18 mouse cellular contexts compared by ENCODE assay signal in the genomic region with DNA sequence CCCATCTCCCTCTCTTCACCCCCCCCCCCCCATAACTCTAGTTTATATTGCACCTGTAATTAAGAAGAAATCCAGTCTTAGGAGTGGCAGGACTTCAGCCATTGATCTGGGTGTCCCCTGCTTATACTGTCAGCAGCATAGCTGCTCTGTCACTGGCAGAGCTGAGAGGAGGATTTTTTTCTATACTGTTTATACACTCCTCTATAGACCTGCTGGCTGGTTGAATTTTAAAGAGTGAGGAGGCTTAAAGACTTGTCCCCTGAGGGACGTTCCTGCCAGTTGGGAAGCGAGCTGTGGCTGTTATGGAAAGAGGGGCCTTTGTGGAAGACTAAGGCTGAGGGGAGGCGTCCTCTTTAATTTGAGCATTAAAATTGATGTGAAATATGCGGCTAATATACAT.
DNase-seq lines count a peak whose midpoint lies in the region; ATAC-seq lines count a peak whose summit lies in the region.
"Had no signal": no experiment of that assay in that cellular context is flagged by ENCODE, and none has a peak within 500 bp of the region (broad histone marks: within the 10 kb centered on the region; RNA-seq: fewer than 3 reads in every experiment).

No protein-coding gene starts in this region.

- no peak overlapping the region for H3K4me2 ChIP-seq in embryonic facial prominence, embryonic 14.5 days (ENCODE audit: low read depth, low read length)
- no peak overlapping the region for H3K4me2 ChIP-seq in hindbrain, embryonic 12.5 days (replicated peaks)
- no peak overlapping the region for H3K4me2 ChIP-seq in midbrain, embryonic 15.5 days
- H3K4me2 ChIP-seq: limb, embryonic 12.5 days; liver, embryonic 15.5 days had no signal

- peak; percentile 84 for DNase-seq in heart, adult 11 months
- DNase-seq in heart, postnatal 14 days, result no peak
- DNase-seq in embryonic facial prominence, embryonic 14.5 days (ENCODE audit: low spot score), result peak; percentile 27
- DNase-seq in heart, embryonic 10.5 days (ENCODE audit: low spot score), result no peak
- DNase-seq in adrenal gland, postnatal 25 days, result no peak
- DNase-seq in urinary bladder, adult 2 months (ENCODE audit: low spot score), result no peak
- DNase-seq: B cell, adult 2 months; cerebellum, adult 11-12 months; heart, adult 18-20 months; kidney, adult 9 months; right cerebral cortex, postnatal 14 days; thymus, postnatal 4 days had no signal

- intact Hi-C loops in heart, postnatal 14 days (cut with DNase I), result no loop called here

- 0 out of 2 replicates have a peak, but pooled peaks have one; percentile 6 for ATAC-seq in embryonic facial prominence, embryonic 14.5 days (ENCODE audit: low read depth)
- ATAC-seq in hindbrain, embryonic 12.5 days (ENCODE audit: low FRiP score), result peak; percentile 82
- peak; percentile 90 for ATAC-seq in midbrain, embryonic 15.5 days (replicated peaks)
- ATAC-seq: Patski had no signal

- H3K27me3 ChIP-seq in embryonic facial prominence, embryonic 14.5 days (replicated peaks; ENCODE audit: control insufficient read depth, insufficient read depth, low read length), result no peaks in the 10 kb centered on the region
- no peaks in the 10 kb centered on the region for H3K27me3 ChIP-seq in hindbrain, embryonic 12.5 days
- H3K27me3 ChIP-seq in midbrain, embryonic 15.5 days (replicated peaks), result no peaks in the 10 kb centered on the region
- no peaks in the 10 kb centered on the region for H3K27me3 ChIP-seq in heart, embryonic 10.5 days (ENCODE audit: insufficient read depth, poor library complexity, severe bottlenecking)
- H3K27me3 ChIP-seq: limb, embryonic 12.5 days; liver, embryonic 15.5 days; Patski had no signal

- H3K36me3 ChIP-seq in embryonic facial prominence, embryonic 14.5 days (ENCODE audit: control insufficient read depth, insufficient read depth, low read length), result no peaks in the 10 kb centered on the region
- H3K36me3 ChIP-seq in hindbrain, embryonic 12.5 days, result no peaks in the 10 kb centered on the region
- H3K36me3 ChIP-seq in midbrain, embryonic 15.5 days (replicated peaks), result no peaks in the 10 kb centered on the region
- H3K36me3 ChIP-seq in heart, embryonic 10.5 days, result no peaks in the 10 kb centered on the region
- H3K36me3 ChIP-seq: limb, embryonic 12.5 days; liver, embryonic 15.5 days had no signal

- WGBS in embryonic facial prominence, embryonic 14.5 days, result 44% methylated on average over 4 of the region's 4 CpGs
- 26% methylated on average over 4 of the region's 4 CpGs for WGBS in hindbrain, embryonic 12.5 days
- WGBS in midbrain, embryonic 15.5 days, result 16% methylated on average over 4 of the region's 4 CpGs
- WGBS in heart, embryonic 10.5 days, result 62% methylated on average over 4 of the region's 4 CpGs

- no peak overlapping the region for H3K9ac ChIP-seq in embryonic facial prominence, embryonic 14.5 days (ENCODE audit: low read depth, low read length)
- H3K9ac ChIP-seq in hindbrain, embryonic 12.5 days, result no peak overlapping the region
- no peak overlapping the region for H3K9ac ChIP-seq in midbrain, embryonic 15.5 days
- H3K9ac ChIP-seq: limb, embryonic 12.5 days; liver, embryonic 15.5 days had no signal

- H3K4me1 ChIP-seq in embryonic facial prominence, embryonic 14.5 days (ENCODE audit: control insufficient read depth, insufficient read depth, low read length), result no peaks in the 10 kb centered on the region
- peaks cover 6% of the 10 kb centered on the region for H3K4me1 ChIP-seq in hindbrain, embryonic 12.5 days
- H3K4me1 ChIP-seq in midbrain, embryonic 15.5 days, result peaks cover 14% of the 10 kb centered on the region
- H3K4me1 ChIP-seq in heart, embryonic 10.5 days, result peaks cover 5% of the 10 kb centered on the region; the same call in 1 of the 2 replicates
- H3K4me1 ChIP-seq: liver, embryonic 15.5 days had no signal

- H3K4me3 ChIP-seq in embryonic facial prominence, embryonic 14.5 days (ENCODE audit: low read depth, low read length), result no peak overlapping the region
- H3K4me3 ChIP-seq in hindbrain, embryonic 12.5 days, result no peak overlapping the region
- H3K4me3 ChIP-seq in midbrain, embryonic 15.5 days, result no peak overlapping the region
- H3K4me3 ChIP-seq in heart, embryonic 10.5 days, result no peak overlapping the region
- H3K4me3 ChIP-seq: erythroblast, embryonic 14.5 days; limb, embryonic 12.5 days; liver, embryonic 15.5 days had no signal

- H3K9me3 ChIP-seq in embryonic facial prominence, embryonic 14.5 days (ENCODE audit: control insufficient read depth, low read length), result no peaks in the 10 kb centered on the region
- H3K9me3 ChIP-seq in hindbrain, embryonic 12.5 days (replicated peaks), result no peaks in the 10 kb centered on the region
- H3K9me3 ChIP-seq in midbrain, embryonic 15.5 days, result no peaks in the 10 kb centered on the region
- H3K9me3 ChIP-seq in heart, embryonic 10.5 days, result no peaks in the 10 kb centered on the region
- H3K9me3 ChIP-seq: limb, embryonic 12.5 days; liver, embryonic 15.5 days had no signal

- H3K27ac ChIP-seq in embryonic facial prominence, embryonic 14.5 days (replicated peaks; ENCODE audit: low read depth, low read length), result no peak overlapping the region
- 0 out of 2 replicates have a peak overlapping the region, but pooled peaks have one; percentile 44 for H3K27ac ChIP-seq in hindbrain, embryonic 12.5 days
- H3K27ac ChIP-seq in midbrain, embryonic 15.5 days, result peak overlapping the region; percentile 44
- H3K27ac ChIP-seq in heart, embryonic 10.5 days, result no peak overlapping the region
- H3K27ac ChIP-seq: limb, embryonic 12.5 days; liver, embryonic 15.5 days had no signal

Comparison
In these comparisons a context has a peak if more than half of its experiments do, and no peak if none do; other contexts are left out.
1. DNase-seq: peak in heart, adult 11 months (single experiment) and embryonic facial prominence, embryonic 14.5 days (single experiment); none in heart, postnatal 14 days (0 of 2), heart, embryonic 10.5 days (single experiment), adrenal gland, postnatal 25 days (single experiment) and urinary bladder, adult 2 months (single experiment).
2. ATAC-seq: peak in every context shown above with its lines; median percentile 90 in midbrain, embryonic 15.5 days; 82 in hindbrain, embryonic 12.5 days; 6 in embryonic facial prominence, embryonic 14.5 days.
3. H3K27ac ChIP-seq: peak in hindbrain, embryonic 12.5 days (single experiment) and midbrain, embryonic 15.5 days (single experiment); none in embryonic facial prominence, embryonic 14.5 days (single experiment) and heart, embryonic 10.5 days (single experiment).